Mouse (Mus musculus) forebrain, postnatal 0 days (tissue): ENCODE data around the gene Uba52. TPM values are rescaled to one million over a fixed set of nuclear protein-coding genes. Genes with fewer than 3 reads are reported as not detected.

ENCODE experiments used
- ATAC-seq: fragments of 200-750 bp; cut with Nextera tagmentation; 2 replicates; pipeline ENCODE4 v1.8.0; 2017; ENCODE audit warnings: mild to moderate bottlenecking, moderate library complexity
- DNase-seq: peaks from one replicate; pipeline ENCODE4 v3.0.0-alpha.2; 2015
- H3K27ac ChIP-seq: fragments of 300-500 bp; sonication (generic); 2 replicates; pipeline ENCODE4 v1.5.1; 2014; ENCODE audit warnings: low read depth, mild to moderate bottlenecking, antibody characterized with exemption, low read length, moderate library complexity, mixed read lengths
- H3K27me3 ChIP-seq: fragments of 300-500 bp; sonication (generic); 2 replicates; pipeline ENCODE4 v1.6.1; 2014; ENCODE audit warnings: mild to moderate bottlenecking, low read length, mixed read lengths; ENCODE audit not compliant: insufficient read depth
- H3K36me3 ChIP-seq: fragments of 300-500 bp; sonication (generic); 2 replicates; pipeline ENCODE4 v1.6.1; 2014; ENCODE audit warnings: mild to moderate bottlenecking, moderate library complexity; ENCODE audit not compliant: insufficient read depth
- H3K4me1 ChIP-seq: fragments of 300-500 bp; sonication (generic); 2 replicates; pipeline ENCODE4 v1.6.1; 2014; ENCODE audit warnings: antibody characterized with exemption; ENCODE audit not compliant: insufficient read depth
- H3K4me2 ChIP-seq: fragments of 300-500 bp; sonication (generic); 2 replicates; pipeline ENCODE4 v1.6.1; 2014; ENCODE audit warnings: low read depth, mild to moderate bottlenecking, moderate library complexity
- H3K4me3 ChIP-seq: fragments of 300-500 bp; sonication (generic); 2 replicates; pipeline ENCODE4 v1.5.1; 2014; ENCODE audit warnings: low read depth, low read length, mixed read lengths
- H3K9ac ChIP-seq: fragments of 300-500 bp; sonication (generic); 2 replicates; pipeline ENCODE4 v1.6.1; 2014; ENCODE audit warnings: mild to moderate bottlenecking
- H3K9me3 ChIP-seq: fragments of 300-500 bp; sonication (generic); 2 replicates; pipeline ENCODE4 v1.6.1; 2016; ENCODE audit warnings: low read length
- CTCF ChIP-seq: sonication (generic); IDR thresholded peaks from 2 replicates; pipeline ENCODE4 v1.5.1; 2016; ENCODE audit warnings: antibody characterized with exemption, control low read depth, low read depth
- WGBS: fragments of 180-500 bp; shearing (Covaris S2); extraction: QIAGEN DNeasy Blood & Tissue Kit; methylation state at CpG from one replicate; pipeline ENCODE4 v1.1.7; 2014; 5-methylcytosine and 5-hydroxymethylcytosine counted together
- polyA plus RNA-seq: library from polyadenylated mRNA; unstranded; fragments of >200 nt; fragmentation: Nextera tagmentation; extraction: Ambion mirVana; gene quantifications from 2 replicates; pipeline ENCODE4 v1.2.1, GENCODE M21; 2015
- total RNA-seq: library from RNA; depleted of rRNA; stranded (reverse); fragments of >200 nt; gene quantifications from 2 replicates; pipeline ENCODE4 v1.2.3, GENCODE M21; 2014

The Uba52 gene
- total and polyA plus RNA-seq, 2 experiments from 2014 or later = 459 to 808 TPM

- H3K4me1 ChIP-seq = no peaks in the 10 kb centered on the region
- no peak overlapping the region for H3K4me3 ChIP-seq
- DNase-seq (no peak), ATAC-seq (no peak)
- H3K27me3 ChIP-seq = no peaks in the 10 kb centered on the region
- H3K36me3 ChIP-seq = no peaks in the 10 kb centered on the region
- 74% methylated on average over 3 of the region's 3 CpGs for WGBS
- TF ChIP-seq CTCF = no peak
- no peak overlapping the region for H3K27ac ChIP-seq
- no peak overlapping the region for H3K9ac ChIP-seq
- no peaks in the 10 kb centered on the region for H3K9me3 ChIP-seq
- H3K4me2 ChIP-seq = no peak overlapping the region
These were observed 41.1 kb upstream of the Uba52 start for GRCm38 (mm10) chr8:70551558-70552161.

GRCm38 (mm10) chr8:70549412-70550184 lies 39.0 kb upstream of the Uba52 start:
- Histone ChIP-seq H3K9me3 (no peaks in the 10 kb centered on the region), H3K4me2 (no peak overlapping the region), H3K27ac (no peak overlapping the region), H3K4me3 (no peak overlapping the region), H3K36me3 (0 out of 2 replicates have a peak, but pooled peaks cover 5% of the 10 kb centered on the region), H3K27me3 (no peaks in the 10 kb centered on the region), H3K4me1 (no peaks in the 10 kb centered on the region), H3K9ac (no peak overlapping the region)
- WGBS = 95% methylated on average over 10 of the region's 10 CpGs
- DNase-seq = no peak
- no peak for TF ChIP-seq CTCF
- no peak for ATAC-seq

GRCm38 (mm10) chr8:70547762-70548161 lies 37.2 kb upstream of the Uba52 start:
- WGBS = 96% methylated on average over 6 of the region's 6 CpGs
- ATAC-seq (no peak), DNase-seq (no peak)
- Histone ChIP-seq H3K27me3 (no peaks in the 10 kb centered on the region), H3K9me3 (no peaks in the 10 kb centered on the region), H3K4me2 (no peak overlapping the region), H3K4me1 (no peaks in the 10 kb centered on the region), H3K4me3 (no peak overlapping the region), H3K9ac (no peak overlapping the region), H3K27ac (no peak overlapping the region), H3K36me3 (0 out of 2 replicates have a peak, but pooled peaks cover 5% of the 10 kb centered on the region)
- no peak for TF ChIP-seq CTCF

- Histone ChIP-seq H3K9me3 (no peaks in the 10 kb centered on the region), H3K4me3 (no peak overlapping the region), H3K4me1 (no peaks in the 10 kb centered on the region), H3K4me2 (no peak overlapping the region), H3K36me3 (0 out of 2 replicates have a peak, but pooled peaks cover 5% of the 10 kb centered on the region), H3K9ac (no peak overlapping the region), H3K27me3 (no peaks in the 10 kb centered on the region), H3K27ac (no peak overlapping the region)
- ATAC-seq (no peak), DNase-seq (no peak)
- no peak for TF ChIP-seq CTCF
- WGBS = 90% methylated on average over 4 of the region's 4 CpGs
These were observed 35.8 kb upstream of the Uba52 start for GRCm38 (mm10) chr8:70546412-70546811.

GRCm38 (mm10) chr8:70544200-70544687 lies 33.6 kb upstream of the Uba52 start:
- Histone ChIP-seq H3K27ac (no peak overlapping the region), H3K9me3 (no peaks in the 10 kb centered on the region), H3K4me2 (no peak overlapping the region), H3K9ac (no peak overlapping the region), H3K27me3 (no peaks in the 10 kb centered on the region), H3K36me3 (0 out of 2 replicates have a peak, but pooled peaks cover 5% of the 10 kb centered on the region), H3K4me1 (peaks cover 11% of the 10 kb centered on the region; the same call in 1 of the 2 replicates), H3K4me3 (no peak overlapping the region)
- DNase-seq = no peak
- ATAC-seq = no peak
- peak; percentile 33; the same call in 1 of the 2 replicates for TF ChIP-seq CTCF
- 78% methylated on average over 6 of the region's 6 CpGs for WGBS

GRCm38 (mm10) chr8:70541081-70541480 lies 30.5 kb upstream of the Uba52 start:
- no peak overlapping the region for H3K9ac ChIP-seq
- ATAC-seq (no peak), DNase-seq (no peak)
- WGBS = 82% methylated on average over 5 of the region's 5 CpGs
- H3K27me3 ChIP-seq = no peaks in the 10 kb centered on the region
- H3K27ac ChIP-seq = no peak overlapping the region
- peak overlapping the region; percentile 93 for H3K4me2 ChIP-seq
- peaks cover 15% of the 10 kb centered on the region; the same call in 1 of the 2 replicates for H3K36me3 ChIP-seq
- H3K9me3 ChIP-seq = no peaks in the 10 kb centered on the region
- H3K4me3 ChIP-seq = no peak overlapping the region
- no peak for TF ChIP-seq CTCF
- peaks cover 11% of the 10 kb centered on the region; the same call in 1 of the 2 replicates for H3K4me1 ChIP-seq
